Mouse (Mus musculus): ENCODE results near the gene Elf5. TPM values are rescaled to one million over a fixed set of nuclear protein-coding genes. Genes with fewer than 3 reads are reported as not detected.

The Elf5 gene
- polyA plus RNA-seq (2014; fragmentation: Illumina TruSeq; extraction: RNeasy Lipid Tissue Mini Kit (QIAGEN cat#74804); ENCODE audit: low read depth, low replicate concordance): not detected

GRCm38 (mm10) chr2:103411348-103411747, at the start of gene Elf5:
Gene Elf5, plus strand, starts transcription at chr2:103411688.

GRCm38 (mm10) chr2:103484617-103485401, 73.3 kb downstream of the Elf5 start, which contains the start of gene Cat:
Gene Cat, minus strand, starts transcription at chr2:103485160.

Other genes starting within 250 kb of the Elf5 start
- 701 TPM for gene Ehf, start 108.4 kb upstream of the Elf5 start, polyA plus RNA-seq (2014; fragmentation: Illumina TruSeq; extraction: RNeasy Lipid Tissue Mini Kit (QIAGEN cat#74804); ENCODE audit: low read depth, low replicate concordance)
- 117 TPM for gene Cat, start 73.5 kb downstream of the Elf5 start, polyA plus RNA-seq (2014; fragmentation: Illumina TruSeq; extraction: RNeasy Lipid Tissue Mini Kit (QIAGEN cat#74804); ENCODE audit: low read depth, low replicate concordance)
- gene Abtb2, start 154.6 kb downstream of the Elf5 start, polyA plus RNA-seq (2014; fragmentation: Illumina TruSeq; extraction: RNeasy Lipid Tissue Mini Kit (QIAGEN cat#74804); ENCODE audit: low read depth, low replicate concordance): 1.1 TPM

Data from sigmoid colon, adult 10 weeks (tissue).